Comparison of ENCODE assay signal across 32 mouse cellular contexts in genomic region chr17:86463369-86463768, GRCm38 (mm10). TPM values are rescaled to one million over a fixed set of nuclear protein-coding genes. Genes with fewer than 3 reads are reported as not detected.
DNase-seq lines count a peak whose midpoint lies in the region; ATAC-seq and TF ChIP-seq lines count a peak whose summit lies in the region.
"Had no signal": no experiment of that assay in that cellular context is flagged by ENCODE, and none has a peak within 500 bp of the region (broad histone marks: within the 10 kb centered on the region; RNA-seq: fewer than 3 reads in every experiment).

No protein-coding gene starts in this region.

- H3K79me2 ChIP-seq in CH12.LX (replicated peaks; ENCODE audit: control insufficient read depth, extremely low read depth, insufficient read depth, poor library complexity, severe bottlenecking): no peaks in the 10 kb centered on the region

- no peaks in the 10 kb centered on the region for H3K36me3 ChIP-seq in kidney, postnatal 0 days (ENCODE audit: insufficient read depth, low read length)
- H3K36me3 ChIP-seq in CH12.LX (replicated peaks in 1 of 2; ENCODE audit: control insufficient read depth in 1 of 2, insufficient read depth in 1 of 2, low read length in 1 of 2): peaks cover 0 to 7% of the 10 kb centered on the region in 2 experiments
- H3K36me3 ChIP-seq: embryonic facial prominence, embryonic 12.5 days; liver, embryonic 12.5 days; midbrain, embryonic 12.5 days; neural tube, embryonic 13.5 days had no signal

- in situ Hi-C loops in CH12.LX (cut with MboI; ENCODE audit: low pct_ligation_motif_present, low pct_unique_long_range_greater_than_20kb, low sequenced_read_pairs): loop anchor here (25.0 kb wide), 1 partner anchor 801 kb away; no protein-coding TSS in a partner anchor

- TF ChIP-seq EP300 in CH12.LX (IDR thresholded peaks at IDR 0.05; ENCODE audit: low read length): no peak

- H3K9ac ChIP-seq in kidney, postnatal 0 days (ENCODE audit: low read depth, low read length): no peak overlapping the region
- H3K9ac ChIP-seq in CH12.LX (ENCODE audit: insufficient read depth, low read depth): no peak overlapping the region
- H3K9ac ChIP-seq: embryonic facial prominence, embryonic 12.5 days; liver, embryonic 12.5 days; midbrain, embryonic 12.5 days; neural tube, embryonic 13.5 days had no signal

- no peaks in the 10 kb centered on the region for H3K27me3 ChIP-seq in kidney, postnatal 0 days (ENCODE audit: insufficient read depth, low read length)
- no peaks in the 10 kb centered on the region for H3K27me3 ChIP-seq in CH12.LX (replicated peaks)
- H3K27me3 ChIP-seq: embryonic facial prominence, embryonic 12.5 days; liver, embryonic 12.5 days; neural tube, embryonic 13.5 days had no signal

- no peaks in the 10 kb centered on the region for H3K9me3 ChIP-seq in kidney, postnatal 0 days (replicated peaks; ENCODE audit: low read length)
- H3K9me3 ChIP-seq in CH12.LX (replicated peaks; ENCODE audit: low read length): no peaks in the 10 kb centered on the region
- H3K9me3 ChIP-seq: embryonic facial prominence, embryonic 12.5 days; liver, embryonic 12.5 days; megakaryocyte, embryonic 14.5 days; midbrain, embryonic 12.5 days; neural tube, embryonic 13.5 days had no signal

- H3K27ac ChIP-seq in gastrocnemius, adult 2 months: no peak overlapping the region
- no peak overlapping the region for H3K27ac ChIP-seq in kidney, postnatal 0 days
- peak overlapping the region; percentile 48; the same call in 1 of the 2 replicates for H3K27ac ChIP-seq in CH12.LX (ENCODE audit: insufficient read depth, low read depth)
- H3K27ac ChIP-seq: embryonic facial prominence, embryonic 12.5 days; liver, embryonic 12.5 days; midbrain, embryonic 12.5 days; neural tube, embryonic 13.5 days had no signal

- intact Hi-C loops in gastrocnemius, adult 2 months (cut with DNase I): no loop called here

- H3K4me2 ChIP-seq in kidney, postnatal 0 days (ENCODE audit: low read length): no peak overlapping the region
- no peak overlapping the region for H3K4me2 ChIP-seq in CH12.LX (ENCODE audit: insufficient read depth, low read depth, poor library complexity, severe bottlenecking)
- H3K4me2 ChIP-seq: embryonic facial prominence, embryonic 12.5 days; liver, embryonic 12.5 days; midbrain, embryonic 12.5 days; neural tube, embryonic 13.5 days had no signal

- no peak overlapping the region for H3K4me3 ChIP-seq in gastrocnemius, adult 2 months
- no peak overlapping the region for H3K4me3 ChIP-seq in kidney, postnatal 0 days (replicated peaks; ENCODE audit: low read depth, low read length)
- H3K4me3 ChIP-seq in CH12.LX (replicated peaks in 1 of 3; ENCODE audit: low read depth in 2 of 3, low read length in 2 of 3, poor library complexity in 1 of 3): no peak overlapping the region
- H3K4me3 ChIP-seq: embryonic facial prominence, embryonic 12.5 days; liver, embryonic 12.5 days; megakaryocyte, embryonic 14.5 days; midbrain, embryonic 12.5 days; neural tube, embryonic 13.5 days had no signal

- dilution Hi-C loops in CH12.LX (cut with MboI; ENCODE audit: extremely low pct_ligation_motif_present, extremely low pct_unique_long_range_greater_than_20kb, low sequenced_read_pairs): no loop called here

- TF ChIP-seq POLR2A in CH12.LX (IDR thresholded peaks at IDR 0.05; ENCODE audit: low read depth, low read length): no peak

- TF ChIP-seq RAD21 in CH12.LX (IDR thresholded peaks at IDR 0.05; ENCODE audit: low read depth, low read length): peak; percentile 52

- 27% methylated on average over 3 of the region's 3 CpGs for WGBS in kidney, postnatal 0 days

- TF ChIP-seq CTCF in gastrocnemius, adult 2 months (IDR thresholded peaks at IDR 0.05): no peak
- TF ChIP-seq CTCF in kidney, postnatal 0 days (IDR thresholded peaks at IDR 0.05; ENCODE audit: low read depth): peak; percentile 11; the same call in 1 of the 2 replicates
- TF ChIP-seq CTCF in CH12.LX (conservative IDR thresholded peaks at IDR 0.05 in 1 of 2, IDR thresholded peaks at IDR 0.05 in 1 of 2; ENCODE audit: low read depth in 2 of 2, low read length in 2 of 2): peak in 1 of 2 experiments; percentile 63; a peak in 2 of 4 replicates

- peak; percentile 81 for ATAC-seq in kidney, postnatal 0 days (replicated peaks; ENCODE audit: low FRiP score, low read depth)
- ATAC-seq: activated CD4-positive, CD25-positive, alpha-beta regulatory T cell, adult 4 months; forebrain, embryonic 14.5 days; hindbrain, embryonic 16.5 days; liver, embryonic 12.5 days; lung, postnatal 0 days had no signal

- peak; percentile 49 for DNase-seq in gastrocnemius, adult 2 months
- no peak for DNase-seq in gastrocnemius, postnatal 4 days (ENCODE audit: low spot score in 2 of 2)
- DNase-seq in kidney, postnatal 0 days (ENCODE audit: low spot score): peak; percentile 84
- DNase-seq in kidney, adult 9 months: no peak
- DNase-seq in CH12.LX (ENCODE audit: extremely low read depth) (peak; percentile 70), adipocyte (ENCODE audit: low spot score) (peak; percentile 88)
- DNase-seq: adrenal gland, postnatal 36 days; B cell, adult 2 months; cerebellum, adult 2 months; cerebellum, postnatal 14 days; heart, postnatal 14 days; kidney, adult 18-20 months; lung, adult 18-20 months; lung, postnatal 4 days; right cerebral cortex, postnatal 4 days; thymus, adult 2 months; thymus, postnatal 36 days had no signal

- H3K4me1 ChIP-seq in kidney, postnatal 0 days (replicated peaks; ENCODE audit: insufficient read depth, low read length): peaks cover 16% of the 10 kb centered on the region
- peaks cover 43 to 93% of the 10 kb centered on the region in 2 experiments for H3K4me1 ChIP-seq in CH12.LX (ENCODE audit: control insufficient read depth in 1 of 2, insufficient read depth in 2 of 2)

TF ChIP-seq in CH12.LX, 34 proteins besides CTCF, POLR2A, EP300 and RAD21:
- peak; percentile 47 for TF ChIP-seq ETS1 (conservative IDR thresholded peaks at IDR 0.05; ENCODE audit: low read depth, low read length)
- 0 out of 2 replicates have a peak, but pooled peaks have one; percentile 48 for TF ChIP-seq BHLHE40 (IDR thresholded peaks at IDR 0.05; ENCODE audit: low read depth, low read length)
- peak; percentile 34; the same call in 1 of the 2 replicates for TF ChIP-seq MXI1 (IDR thresholded peaks at IDR 0.05; ENCODE audit: low read depth, low read length)
- 0 out of 2 replicates have a peak, but pooled peaks have one; percentile 28 for TF ChIP-seq MYC (IDR thresholded peaks at IDR 0.05; ENCODE audit: low read depth, low read length)
- TF ChIP-seq SIN3A (IDR thresholded peaks at IDR 0.05; ENCODE audit: low read length): no peak
- TF ChIP-seq SMC3 (IDR thresholded peaks at IDR 0.05; ENCODE audit: low read depth, low read length): peak; percentile 58
- TF ChIP-seq POLR2AphosphoS2 (IDR thresholded peaks at IDR 0.05; ENCODE audit: low read depth, low read length): no peak
- peak; percentile 19; the same call in 1 of the 2 replicates for TF ChIP-seq MEF2A (IDR thresholded peaks at IDR 0.05; ENCODE audit: borderline replicate concordance, low read depth, low read length)

RNA-seq across cellular contexts. Expression of gene Gm10309, which starts 41.7 kb away (rescaled TPM):
- under 1 TPM; 0.13 to 0.22 TPM for total RNA-seq in gastrocnemius, adult 2 months (2021)
- under 1 TPM in 1 of 2 experiments, not detected in 1; 0.13 TPM for total RNA-seq in gastrocnemius, postnatal 4 days (2021)
- 0.09 and 0.18 TPM in 2 replicates for polyA plus RNA-seq in kidney, postnatal 0 days (2015; fragmentation: Nextera tagmentation; extraction: Ambion mirVana)
- total RNA-seq in CH12.LX (2012; rRNA removed) (0.17 and 0.25 TPM in 2 replicates), CH12.LX (2014; rRNA removed) (not detected in 2 replicates)
- polyA plus RNA-seq in CH12.LX (2012; ENCODE audit: insufficient read length, low read depth): 0.20 and 0.53 TPM in 2 replicates
- total RNA-seq: adrenal gland, postnatal 36 days; ES-E14; heart, postnatal 14 days; layer of hippocampus, postnatal 10 days; left cerebral cortex, adult 18-20 months; left cerebral cortex, postnatal 14 days had no signal
- polyA plus RNA-seq: brain, embryonic 14.5 days; cerebellum, adult 2 months; cortical plate, adult 2 months; forebrain, embryonic 14.5 days; thymus, adult 2 months had no signal

Comparison
In these comparisons a context has a peak if more than half of its experiments do, and no peak if none do; other contexts are left out.
1. DNase-seq: peak in gastrocnemius, adult 2 months (single experiment), kidney, postnatal 0 days (single experiment), CH12.LX (single experiment) and adipocyte (single experiment); none in gastrocnemius, postnatal 4 days (0 of 2) and kidney, adult 9 months (single experiment).